Mouse (Mus musculus): ENCODE measurements around the gene Lrrc61.

- TF ChIP-seq CTCF (IDR thresholded peaks at IDR 0.05; ENCODE audit: insufficient read depth, low read depth, low read length): no peak
- TF ChIP-seq POLR2A (IDR thresholded peaks at IDR 0.05; ENCODE audit: insufficient read depth, low read depth, low read length): peak; percentile 61; the same call in 1 of the 2 replicates
Measured at GRCm38 (mm10) chr6:48601271-48602079, 46.9 kb downstream of the Lrrc61 start, which contains the start of gene Zfp775.
